Mouse (Mus musculus): ENCODE data around the gene Mex3d.

DNA sequence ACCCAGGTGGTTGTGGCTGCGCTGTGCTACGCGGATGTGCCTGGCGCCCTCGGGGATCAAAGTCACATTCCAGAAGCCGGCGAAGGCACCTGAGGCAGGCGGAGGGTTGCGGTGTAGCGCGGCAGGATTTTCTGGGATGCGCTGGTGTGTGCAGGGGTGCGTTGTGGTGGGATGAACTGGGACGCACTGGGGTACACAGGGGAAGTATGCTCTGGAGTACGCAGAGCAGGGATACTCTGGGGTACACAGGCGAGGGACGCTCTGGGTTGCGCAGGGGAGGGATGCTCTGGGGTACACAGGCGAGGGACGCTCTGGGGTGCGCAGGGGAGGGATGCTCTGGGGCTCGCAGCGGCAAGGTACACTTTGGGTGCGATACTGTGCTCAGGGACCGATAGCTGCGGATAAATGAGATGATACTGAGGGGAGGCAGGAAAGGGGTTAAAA, 45.1 kb downstream of the Mex3d start:
- TF ChIP-seq GATA1 (IDR thresholded peaks at IDR 0.05; ENCODE audit: borderline replicate concordance, low read length) (no peak), FLI1 (IDR thresholded peaks at IDR 0.05; ENCODE audit: low read length) (no peak)
